Mouse (Mus musculus) liver, embryonic 14.5 days (tissue): ENCODE data around the gene Acvr1. TPM values are rescaled to one million over a fixed set of nuclear protein-coding genes. Genes with fewer than 3 reads are reported as not detected.

Experiments
- ATAC-seq: fragments of 200-750 bp; cut with Nextera tagmentation; 2 replicates; pipeline ENCODE4 v1.8.0; 2017; ENCODE audit warnings: moderate number of reproducible peaks, mild to moderate bottlenecking, moderate library complexity; ENCODE audit not compliant: insufficient read depth
- DNase-seq, 3 experiments: peaks; one replicate each; pipeline ENCODE4 v3.0.0-alpha.2; 2012 to 2013; ENCODE audit warnings: low read depth in 3 of 3, low spot score in 3 of 3
- H3K27ac ChIP-seq: fragments of 300-500 bp; sonication (generic); 2 replicates; pipeline ENCODE4 v1.5.1; 2014; ENCODE audit warnings: moderate library complexity, mild to moderate bottlenecking, control low read depth, inconsistent platforms
- H3K27me3 ChIP-seq: fragments of 300-500 bp; sonication (generic); 2 replicates; pipeline ENCODE4 v1.6.1; 2014; ENCODE audit warnings: mild to moderate bottlenecking, low read length, moderate library complexity; ENCODE audit not compliant: control insufficient read depth, insufficient read depth
- H3K36me3 ChIP-seq: fragments of 300-500 bp; sonication (generic); replicated peaks from 2 replicates; pipeline ENCODE4 v1.6.1; 2014; ENCODE audit warnings: low read depth; ENCODE audit not compliant: control insufficient read depth, insufficient read depth
- H3K4me1 ChIP-seq, 2 experiments: fragments of 200-500 bp in 1 of 2; fragments of 300-500 bp in 1 of 2; sonication (generic) in 1 of 2; replicated peaks; 2 replicates each; pipeline ENCODE4 v1.6.1; 2012 to 2014; ENCODE audit warnings: antibody characterized with exemption in 1 of 2, inconsistent platforms in 1 of 2, low read length in 1 of 2; ENCODE audit not compliant: control insufficient read depth in 2 of 2, insufficient read depth in 2 of 2
- H3K4me2 ChIP-seq: fragments of 300-500 bp; sonication (generic); 2 replicates; pipeline ENCODE4 v1.6.1; 2014; ENCODE audit warnings: low read depth, mild to moderate bottlenecking, control low read depth, moderate library complexity
- H3K4me3 ChIP-seq, 2 experiments: fragments of 200-500 bp in 1 of 2; fragments of 300-500 bp in 1 of 2; sonication (generic) in 1 of 2; 2 replicates each; pipeline ENCODE4 v1.5.1; 2012 to 2014; ENCODE audit warnings: low read depth in 2 of 2, low read length in 2 of 2, mild to moderate bottlenecking in 2 of 2, control low read depth in 1 of 2, inconsistent platforms in 1 of 2, moderate library complexity in 1 of 2; ENCODE audit not compliant: insufficient read depth in 1 of 2
- H3K9ac ChIP-seq: fragments of 300-500 bp; sonication (generic); replicated peaks from 2 replicates; pipeline ENCODE4 v1.6.1; 2014; ENCODE audit warnings: mild to moderate bottlenecking, control low read depth, moderate library complexity
- H3K9me3 ChIP-seq: fragments of 300-500 bp; sonication (generic); 2 replicates; pipeline ENCODE4 v1.6.1; 2016; ENCODE audit warnings: low read length, mixed read lengths; ENCODE audit not compliant: control insufficient read depth
- CTCF ChIP-seq: IDR thresholded peaks from 2 replicates; pipeline ENCODE4 v1.5.1; 2016; ENCODE audit warnings: antibody characterized with exemption, low read depth, control low read depth
- EP300 ChIP-seq: IDR thresholded peaks from 2 replicates; pipeline ENCODE4 v1.6.1; 2016; ENCODE audit warnings: antibody characterized with exemption, low read depth
- WGBS: fragments of 180-500 bp; shearing (Covaris S2); extraction: QIAGEN DNeasy Blood & Tissue Kit; methylation state at CpG from one replicate; pipeline ENCODE4 v1.1.7; 2014; ENCODE audit not compliant: insufficient replicate concordance; 5-methylcytosine and 5-hydroxymethylcytosine counted together
- polyA plus RNA-seq, 2 experiments: library from polyadenylated mRNA; depleted of rRNA in 1 of 2; stranded (reverse) in 1 of 2; unstranded in 1 of 2; fragments of >200 nt; fragmentation: Nextera tagmentation in 1 of 2; extraction: Ambion mirVana in 1 of 2; gene quantifications; 2 replicates each; pipeline versions ENCODE4 v1.2.1 to v1.2.3; 2012 to 2014

Acvr1 gene
- polyA plus RNA-seq, 2 experiments, result 2.0 to 3.3 TPM

DNA sequence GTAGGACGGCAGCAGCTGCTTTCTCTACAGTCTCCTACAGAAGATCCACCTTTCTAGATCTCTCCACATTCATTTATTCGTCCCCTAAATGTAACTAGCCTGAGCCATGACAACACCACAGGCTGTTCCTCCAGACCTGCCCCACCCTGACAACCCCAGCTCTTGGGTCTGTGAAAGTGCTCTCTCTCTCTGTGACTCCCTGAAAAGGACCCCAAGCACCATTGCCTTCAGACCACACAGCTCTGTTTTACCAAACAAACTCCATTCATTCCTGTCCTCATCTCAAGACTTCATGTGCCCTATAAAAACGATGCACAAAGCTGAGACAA lies 208.9 kb downstream of the Acvr1 start:
- no peak for TF ChIP-seq CTCF
- no peak for TF ChIP-seq EP300
- Histone ChIP-seq H3K4me3 (no peak overlapping the region), H3K4me1 (no peaks in the 10 kb centered on the region), H3K9ac (no peak overlapping the region), H3K9me3 (no peaks in the 10 kb centered on the region), H3K27me3 (peaks cover 4% of the 10 kb centered on the region), H3K4me2 (peak overlapping the region; percentile 66; the same call in 1 of the 2 replicates), H3K36me3 (no peaks in the 10 kb centered on the region), H3K27ac (no peak overlapping the region)
- no peak for ATAC-seq
- no peak for DNase-seq
- 16% methylated on average over 3 of the region's 3 CpGs for WGBS

GRCm38 (mm10) chr2:58357414-58358131 lies 209.4 kb downstream of the Acvr1 start, which contains the start of gene Acvr1c:
TSS of gene Acvr1c (minus strand) at chr2:58357895.
- Histone ChIP-seq H3K36me3 (no peaks in the 10 kb centered on the region), H3K4me2 (peak within 1 kb of the TSS; percentile 66), H3K4me3 (peak within 1 kb of the TSS; percentile 31 to 38), H3K4me1 (no peaks in the 10 kb centered on the region), H3K9ac (no peak within 1 kb of the TSS), H3K9me3 (no peaks in the 10 kb centered on the region), H3K27ac (no peak within 1 kb of the TSS), H3K27me3 (peaks cover 4% of the 10 kb centered on the region)
- TF ChIP-seq EP300 (no peak), CTCF (no peak)
- ATAC-seq (no peak), DNase-seq (no peak)
- WGBS, result under 1% methylated on average over 55 of the region's 65 CpGs

- H3K9ac ChIP-seq, result no peak overlapping the region
- peak overlapping the region; percentile 31 to 38 for H3K4me3 ChIP-seq
- ATAC-seq (no peak), DNase-seq (no peak)
- TF ChIP-seq EP300 (no peak), CTCF (no peak)
- WGBS, result 0% methylated on average over 7 of the region's 7 CpGs
- H3K27ac ChIP-seq, result no peak overlapping the region
- H3K9me3 ChIP-seq, result no peaks in the 10 kb centered on the region
- H3K36me3 ChIP-seq, result no peaks in the 10 kb centered on the region
- peak overlapping the region; percentile 66 for H3K4me2 ChIP-seq
- H3K27me3 ChIP-seq, result peaks cover 4% of the 10 kb centered on the region
- no peaks in the 10 kb centered on the region for H3K4me1 ChIP-seq
These were observed 209.9 kb downstream of the Acvr1 start for GRCm38 (mm10) chr2:58357068-58357413.

DNA sequence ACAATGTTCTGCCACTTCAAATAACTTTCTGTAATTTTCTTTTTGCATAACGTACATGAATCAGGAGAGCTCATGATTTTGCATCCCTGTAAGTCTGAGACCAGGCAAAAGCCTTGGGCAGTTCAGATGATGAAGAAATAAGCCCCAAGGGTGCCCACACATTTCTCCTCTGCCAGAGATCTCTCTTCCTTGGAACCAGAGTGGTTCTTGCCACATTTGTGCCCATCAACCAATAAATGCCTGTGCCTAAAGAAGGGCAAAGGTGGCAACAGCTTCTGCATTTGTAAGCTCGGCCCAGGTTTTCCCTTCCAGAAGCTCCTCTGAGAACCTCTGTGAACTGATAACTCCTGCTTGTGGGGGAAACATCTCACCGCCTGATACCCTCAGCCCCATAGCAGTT lies 212.6 kb downstream of the Acvr1 start:
- ATAC-seq (no peak), DNase-seq (no peak)
- no peak overlapping the region for H3K9ac ChIP-seq
- H3K27me3 ChIP-seq, result peaks cover 4% of the 10 kb centered on the region
- no peak overlapping the region for H3K4me2 ChIP-seq
- 50% methylated on average over 3 of the region's 3 CpGs for WGBS
- H3K4me3 ChIP-seq, result no peak overlapping the region
- TF ChIP-seq EP300 (no peak), CTCF (no peak)
- no peaks in the 10 kb centered on the region for H3K36me3 ChIP-seq
- no peaks in the 10 kb centered on the region for H3K9me3 ChIP-seq
- H3K27ac ChIP-seq, result no peak overlapping the region
- no peaks in the 10 kb centered on the region for H3K4me1 ChIP-seq

- no peak overlapping the region for H3K27ac ChIP-seq
- H3K27me3 ChIP-seq, result peaks cover 2% of the 10 kb centered on the region
- H3K4me1 ChIP-seq, result no peaks in the 10 kb centered on the region
- no peaks in the 10 kb centered on the region for H3K9me3 ChIP-seq
- no peak overlapping the region for H3K4me3 ChIP-seq
- no peaks in the 10 kb centered on the region for H3K36me3 ChIP-seq
- no peak overlapping the region for H3K9ac ChIP-seq
- DNase-seq (no peak), ATAC-seq (no peak)
- WGBS, result 48% methylated on average over 5 of the region's 5 CpGs
- H3K4me2 ChIP-seq, result no peak overlapping the region
- TF ChIP-seq EP300 (no peak), CTCF (no peak)
These were observed 214.1 kb downstream of the Acvr1 start for GRCm38 (mm10) chr2:58352846-58353245.
